Mouse (Mus musculus): ENCODE results near the gene Psmg1. TPM values are rescaled to one million over a fixed set of nuclear protein-coding genes. Genes with fewer than 3 reads are reported as not detected.
"Not testable (repeated sequence)": the region's sequence is repeated elsewhere in the genome, so short reads cannot be mapped to it uniquely, and the experiment has no call there.

Psmg1 gene
- polyA plus RNA-seq, 1 experiment from 2014 or later = 68.8 TPM

DNA sequence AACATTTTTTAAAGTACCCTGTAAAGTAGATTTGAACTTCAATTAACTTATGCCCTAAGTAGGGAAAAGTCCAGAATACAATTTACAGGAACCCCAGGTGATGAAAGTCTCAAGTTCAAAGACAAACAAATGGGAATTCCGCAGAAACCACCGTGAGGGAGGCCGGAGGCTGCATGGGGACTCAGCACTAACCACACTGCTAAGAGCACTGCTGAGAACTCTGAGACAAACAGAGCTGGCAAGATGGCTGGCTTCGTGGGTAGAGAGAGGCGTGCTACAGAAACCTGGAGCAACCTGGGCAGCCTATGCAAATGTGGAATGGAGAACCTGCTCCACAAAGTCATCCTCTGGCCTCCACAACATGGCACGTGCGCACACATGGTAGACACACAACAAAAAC lies 5.4 kb upstream of the Psmg1 start:
- Histone ChIP-seq H3K9ac (no peak overlapping the region), H3K27ac (no peak overlapping the region), H3K36me3 (peaks cover 19% of the 10 kb centered on the region), H3K9me3 (replicated peaks) (no peaks in the 10 kb centered on the region), H3K4me3 (replicated peaks) (no peak overlapping the region), H3K27me3 (no peaks in the 10 kb centered on the region), H3K4me1 (replicated peaks) (peaks cover 19% of the 10 kb centered on the region), H3K4me2 (no peak overlapping the region)
- ATAC-seq (ENCODE audit: low read depth) (no peak), DNase-seq (no peak)
- 75% methylated on average over 7 of the region's 7 CpGs for WGBS (ENCODE audit: insufficient replicate concordance)

DNA sequence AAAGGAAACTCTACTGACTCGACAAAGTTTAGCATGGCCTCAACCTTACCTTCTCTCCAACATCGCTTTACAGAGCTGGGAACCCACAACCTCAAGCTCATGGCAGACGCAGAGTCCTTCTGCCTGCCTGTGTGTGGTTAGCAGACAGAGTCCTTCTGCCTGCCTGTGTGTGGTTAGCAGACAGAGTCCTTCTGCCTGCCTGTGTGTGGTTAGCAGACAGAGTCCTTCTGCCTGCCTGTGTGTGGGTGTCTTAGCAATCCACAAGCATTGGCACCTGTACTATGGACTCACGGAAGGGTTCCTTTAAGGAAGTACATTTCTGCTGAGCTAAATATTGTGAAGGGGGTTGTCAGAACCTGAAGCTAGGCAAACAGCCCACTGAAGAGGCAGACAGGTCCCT lies 3.8 kb upstream of the Psmg1 start:
- not testable (repeated sequence) for DNase-seq; H3K9ac ChIP-seq; H3K27me3 ChIP-seq; H3K4me2 ChIP-seq; H3K9me3 ChIP-seq (replicated peaks); H3K4me3 ChIP-seq (replicated peaks); H3K27ac ChIP-seq; ATAC-seq (ENCODE audit: low read depth)
- WGBS (ENCODE audit: insufficient replicate concordance) = 52% methylated on average over 4 of the region's 4 CpGs
- Histone ChIP-seq H3K36me3 (peaks cover 12% of the 10 kb centered on the region), H3K4me1 (replicated peaks) (peaks cover 26% of the 10 kb centered on the region)

DNA sequence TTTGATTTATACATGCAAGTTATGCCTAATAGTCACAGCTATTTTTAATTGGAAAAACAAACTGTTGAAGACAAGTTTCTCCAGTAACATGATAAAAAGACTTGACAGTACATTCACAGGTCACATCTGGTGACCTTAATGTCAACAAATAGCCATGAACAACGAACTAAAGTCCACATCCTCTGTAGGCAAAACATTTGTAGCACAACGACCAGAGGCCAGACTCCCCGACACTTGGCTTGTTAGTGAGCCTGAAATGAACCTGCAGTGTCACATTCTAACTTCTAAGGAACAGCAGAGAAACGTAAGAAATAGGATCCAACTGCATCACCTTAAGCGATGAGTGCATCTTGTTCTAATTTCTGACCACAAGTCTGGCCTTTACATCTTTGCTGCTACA lies 1.8 kb upstream of the Psmg1 start:
- ATAC-seq (ENCODE audit: low read depth) (no peak), DNase-seq (no peak)
- Histone ChIP-seq H3K27me3 (no peaks in the 10 kb centered on the region), H3K27ac (no peak overlapping the region), H3K36me3 (peaks cover 18% of the 10 kb centered on the region), H3K4me2 (no peak overlapping the region), H3K4me1 (replicated peaks) (peaks cover 33% of the 10 kb centered on the region), H3K4me3 (replicated peaks) (no peak overlapping the region), H3K9ac (no peak overlapping the region), H3K9me3 (replicated peaks) (no peaks in the 10 kb centered on the region)
- WGBS (ENCODE audit: insufficient replicate concordance) = 70% methylated on average over 5 of the region's 5 CpGs

- Histone ChIP-seq H3K27ac (peak overlapping the region; percentile 66), H3K9ac (peak overlapping the region; percentile 88), H3K27me3 (no peaks in the 10 kb centered on the region), H3K4me1 (replicated peaks) (peaks cover 33% of the 10 kb centered on the region), H3K4me2 (peak overlapping the region; percentile 72), H3K9me3 (replicated peaks) (no peaks in the 10 kb centered on the region), H3K36me3 (peaks cover 26% of the 10 kb centered on the region), H3K4me3 (replicated peaks) (peak overlapping the region; percentile 87)
- peak; percentile 26 for DNase-seq
- no peak for ATAC-seq (ENCODE audit: low read depth)
- 5% methylated on average over 10 of the region's 10 CpGs for WGBS (ENCODE audit: insufficient replicate concordance)
Measured at GRCm38 (mm10) chr16:95991122-95991900, 551 bp upstream of the Psmg1 start.

- Histone ChIP-seq H3K4me2 (no peak overlapping the region), H3K9ac (no peak overlapping the region), H3K36me3 (peaks cover 60% of the 10 kb centered on the region), H3K4me3 (replicated peaks) (no peak overlapping the region), H3K27ac (no peak overlapping the region), H3K27me3 (no peaks in the 10 kb centered on the region), H3K4me1 (replicated peaks) (peaks cover 11% of the 10 kb centered on the region; the same call in 1 of the 2 replicates), H3K9me3 (replicated peaks) (no peaks in the 10 kb centered on the region)
- DNase-seq (no peak), ATAC-seq (ENCODE audit: low read depth) (no peak)
- 39% methylated on average over 5 of the region's 5 CpGs for WGBS (ENCODE audit: insufficient replicate concordance)
Measured at GRCm38 (mm10) chr16:95984911-95985310, 5.8 kb downstream of the Psmg1 start.

- Histone ChIP-seq H3K4me3 (replicated peaks) (no peak overlapping the region), H3K36me3 (peaks cover 62% of the 10 kb centered on the region), H3K9me3 (replicated peaks) (no peaks in the 10 kb centered on the region), H3K9ac (no peak overlapping the region), H3K4me1 (replicated peaks) (no peaks in the 10 kb centered on the region), H3K4me2 (no peak overlapping the region), H3K27me3 (no peaks in the 10 kb centered on the region), H3K27ac (no peak overlapping the region)
- no peak for ATAC-seq (ENCODE audit: low read depth)
- WGBS (ENCODE audit: insufficient replicate concordance) = 82% methylated on average over 7 of the region's 7 CpGs
- no peak for DNase-seq
Measured at GRCm38 (mm10) chr16:95983601-95984000, 7.2 kb downstream of the Psmg1 start.

DNA sequence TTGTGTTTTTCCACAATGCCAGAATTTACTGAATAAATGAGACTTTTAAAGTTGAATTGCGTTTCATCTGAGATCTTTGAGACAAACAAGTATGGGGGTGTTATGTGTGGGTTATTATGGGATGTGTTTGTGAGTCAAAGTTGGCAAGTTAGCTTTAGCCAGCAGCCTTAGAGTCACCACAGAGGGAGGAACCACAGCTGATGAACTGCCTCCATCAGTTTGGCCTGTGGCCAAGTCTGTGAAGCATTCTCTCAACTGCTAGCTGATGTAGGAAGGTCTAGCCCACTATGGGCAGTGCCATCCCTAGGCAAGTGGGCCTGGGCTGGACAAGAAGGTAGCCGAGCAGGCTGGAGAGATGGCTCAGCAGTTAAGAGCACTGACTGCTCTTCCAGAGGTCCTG lies 19.9 kb downstream of the Psmg1 start:
- H3K9me3 ChIP-seq (replicated peaks) = no peaks in the 10 kb centered on the region
- no peak overlapping the region for H3K4me3 ChIP-seq (replicated peaks)
- ATAC-seq (ENCODE audit: low read depth) (no peak), DNase-seq (no peak)
- no peaks in the 10 kb centered on the region for H3K27me3 ChIP-seq
- no peak overlapping the region for H3K27ac ChIP-seq
- H3K4me2 ChIP-seq = no peak overlapping the region
- no peaks in the 10 kb centered on the region for H3K4me1 ChIP-seq (replicated peaks)
- WGBS (ENCODE audit: insufficient replicate concordance) = 64% methylated on average over 2 of the region's 2 CpGs
- no peaks in the 10 kb centered on the region for H3K36me3 ChIP-seq
- no peak overlapping the region for H3K9ac ChIP-seq

- H3K27ac ChIP-seq = no peak overlapping the region
- no peak overlapping the region for H3K9ac ChIP-seq
- H3K36me3 ChIP-seq = no peaks in the 10 kb centered on the region
- H3K9me3 ChIP-seq (replicated peaks) = no peaks in the 10 kb centered on the region
- no peaks in the 10 kb centered on the region for H3K4me1 ChIP-seq (replicated peaks)
- no peak overlapping the region for H3K4me2 ChIP-seq
- no peak overlapping the region for H3K4me3 ChIP-seq (replicated peaks)
- 45% methylated on average over 11 of the region's 11 CpGs for WGBS (ENCODE audit: insufficient replicate concordance)
- H3K27me3 ChIP-seq = no peaks in the 10 kb centered on the region
- ATAC-seq (ENCODE audit: low read depth) = no peak
- no peak for DNase-seq
Measured at GRCm38 (mm10) chr16:95967455-95967854, 23.3 kb downstream of the Psmg1 start.

DNA sequence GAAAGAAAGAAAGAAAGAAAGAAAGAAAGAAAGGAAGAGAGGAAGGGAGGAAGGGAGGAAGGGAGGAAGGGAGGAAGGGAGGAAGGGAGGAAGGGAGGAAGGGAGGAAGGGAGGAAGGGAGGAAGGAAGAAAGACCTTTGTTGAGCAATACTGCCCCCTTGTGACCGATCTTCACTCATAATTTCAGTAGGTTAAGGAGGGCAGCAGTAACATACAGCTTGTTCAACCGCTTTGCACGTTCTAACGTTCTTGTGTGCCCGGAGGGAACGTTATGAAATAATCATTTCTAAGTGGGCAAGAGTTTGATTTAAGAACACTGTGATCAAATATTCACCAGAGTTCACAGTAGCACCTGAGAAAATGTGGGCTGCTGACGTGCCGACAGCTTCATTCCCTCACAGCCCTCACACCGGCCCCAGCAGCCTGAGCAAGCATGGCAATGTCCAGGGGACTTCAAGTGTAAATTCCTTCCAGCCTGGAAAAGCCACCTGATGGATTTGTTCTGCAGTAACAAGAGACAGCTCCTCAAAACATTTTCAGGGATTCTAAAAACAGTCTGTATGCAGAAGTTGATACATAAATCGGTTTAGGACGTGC lies 26.2 kb downstream of the Psmg1 start:
- H3K9me3 ChIP-seq (replicated peaks) = no peaks in the 10 kb centered on the region
- H3K36me3 ChIP-seq = no peaks in the 10 kb centered on the region
- ATAC-seq (ENCODE audit: low read depth) (no peak), DNase-seq (no peak)
- H3K27ac ChIP-seq = no peak overlapping the region
- H3K9ac ChIP-seq = no peak overlapping the region
- no peaks in the 10 kb centered on the region for H3K27me3 ChIP-seq
- no peak overlapping the region for H3K4me3 ChIP-seq (replicated peaks)
- 46% methylated on average over 11 of the region's 11 CpGs for WGBS (ENCODE audit: insufficient replicate concordance)
- no peaks in the 10 kb centered on the region for H3K4me1 ChIP-seq (replicated peaks)
- no peak overlapping the region for H3K4me2 ChIP-seq

DNA sequence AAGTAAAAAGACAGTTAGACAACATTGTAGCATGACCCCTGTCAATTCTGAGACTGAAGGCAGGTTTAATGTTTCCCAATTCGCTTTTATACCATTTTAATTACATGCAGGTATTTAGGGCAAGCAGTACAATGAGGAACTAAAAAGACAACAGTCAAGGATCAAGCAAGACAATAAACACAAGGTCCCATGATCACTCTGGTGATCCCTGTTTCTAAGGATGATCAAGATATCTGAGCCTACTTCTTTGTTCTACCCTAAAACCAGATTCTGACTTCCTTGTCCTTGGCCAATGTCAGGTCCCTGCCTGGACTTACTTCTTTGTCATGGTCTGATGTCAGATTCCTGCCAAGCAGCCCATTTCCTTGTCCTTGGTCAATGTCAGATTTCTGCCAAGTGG lies 29.3 kb downstream of the Psmg1 start:
- H3K36me3 ChIP-seq; H3K27ac ChIP-seq; H3K9ac ChIP-seq; H3K27me3 ChIP-seq; H3K9me3 ChIP-seq (replicated peaks); ATAC-seq (ENCODE audit: low read depth); DNase-seq; H3K4me3 ChIP-seq (replicated peaks); H3K4me1 ChIP-seq (replicated peaks); H3K4me2 ChIP-seq: not testable (repeated sequence)
- WGBS (ENCODE audit: insufficient replicate concordance) = 43% methylated on average over 1 of the region's 1 CpGs

DNA sequence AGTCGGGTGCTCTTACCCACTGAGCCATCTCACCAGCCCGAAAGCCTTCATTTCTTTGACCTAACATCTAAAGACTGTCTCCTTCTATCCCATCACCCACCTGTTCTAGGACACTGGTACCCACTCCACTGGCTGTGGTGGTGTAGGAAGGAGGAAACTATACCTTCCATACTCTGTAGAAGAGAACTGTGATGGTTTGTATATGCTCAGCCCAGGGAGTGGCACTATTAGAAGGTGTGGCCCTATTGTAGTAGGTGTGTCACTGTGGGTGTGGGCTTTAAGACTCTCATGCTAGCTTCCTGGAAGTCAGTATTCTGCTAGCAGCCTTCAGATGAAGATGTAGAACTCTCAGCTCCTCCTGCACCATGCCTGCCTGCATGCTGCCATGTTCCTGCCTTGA lies 30.1 kb downstream of the Psmg1 start:
- not testable (repeated sequence) for H3K4me1 ChIP-seq (replicated peaks); DNase-seq; H3K27me3 ChIP-seq; H3K27ac ChIP-seq; H3K4me2 ChIP-seq; ATAC-seq (ENCODE audit: low read depth); H3K9ac ChIP-seq; H3K4me3 ChIP-seq (replicated peaks); H3K36me3 ChIP-seq; H3K9me3 ChIP-seq (replicated peaks)
- 73% methylated on average over 2 of the region's 2 CpGs for WGBS (ENCODE audit: insufficient replicate concordance)

DNA sequence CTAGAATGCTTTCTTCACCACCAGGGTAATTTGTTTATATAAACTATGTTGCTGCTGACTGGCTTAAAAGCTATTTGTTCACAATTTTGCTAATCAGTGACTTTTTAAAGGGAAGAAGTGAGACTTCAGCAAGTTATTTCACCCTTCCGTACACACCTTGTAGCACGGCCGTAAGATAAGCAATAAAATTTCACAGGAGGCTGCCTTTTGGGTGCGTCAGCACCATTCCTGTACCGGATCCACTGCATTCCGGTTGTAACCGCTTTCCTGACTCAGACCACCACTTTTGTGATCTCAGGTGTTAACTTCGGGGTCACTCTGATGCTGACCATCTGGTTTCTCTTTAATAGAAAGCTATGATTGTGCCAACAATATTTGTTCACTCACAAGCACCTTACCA lies 32.7 kb downstream of the Psmg1 start:
- WGBS (ENCODE audit: insufficient replicate concordance) = 73% methylated on average over 8 of the region's 8 CpGs
- Histone ChIP-seq H3K4me2 (no peak overlapping the region), H3K4me3 (replicated peaks) (no peak overlapping the region), H3K9me3 (replicated peaks) (no peaks in the 10 kb centered on the region), H3K4me1 (replicated peaks) (no peaks in the 10 kb centered on the region), H3K27ac (no peak overlapping the region), H3K36me3 (no peaks in the 10 kb centered on the region), H3K27me3 (no peaks in the 10 kb centered on the region), H3K9ac (no peak overlapping the region)
- DNase-seq (no peak), ATAC-seq (ENCODE audit: low read depth) (no peak)
